Mouse (Mus musculus) lung, postnatal 0 days (tissue): ENCODE measurements around the gene Rpap3. TPM values are rescaled to one million over a fixed set of nuclear protein-coding genes. Genes with fewer than 3 reads are reported as not detected.
A peak's percentile ranks its signal among the peaks of the same experiment; 100 is the strongest.

Experiments used
- ATAC-seq: fragments of 200-750 bp; cut with Nextera tagmentation; 2 replicates; pipeline ENCODE4 v1.8.0; 2017; ENCODE audit warnings: moderate library complexity
- DNase-seq: peaks from one replicate; pipeline ENCODE4 v3.0.0-alpha.2; 2016; ENCODE audit warnings: low spot score
- H3K27ac ChIP-seq: fragments of 300-500 bp; sonication (generic); 2 replicates; pipeline ENCODE4 v1.5.1; 2014; ENCODE audit warnings: antibody characterized with exemption, mild to moderate bottlenecking, low read length, mixed read lengths
- H3K27me3 ChIP-seq: fragments of 300-500 bp; sonication (generic); replicated peaks from 2 replicates; pipeline ENCODE4 v1.6.1; 2014; ENCODE audit warnings: low read length, mixed read lengths; ENCODE audit not compliant: insufficient read depth
- H3K36me3 ChIP-seq: fragments of 300-500 bp; sonication (generic); 2 replicates; pipeline ENCODE4 v1.6.1; 2014; ENCODE audit warnings: low read length, mixed read lengths; ENCODE audit not compliant: insufficient read depth
- H3K4me1 ChIP-seq: fragments of 300-500 bp; sonication (generic); 2 replicates; pipeline ENCODE4 v1.6.1; 2014; ENCODE audit warnings: antibody characterized with exemption, low read depth, low read length, mixed read lengths; ENCODE audit not compliant: insufficient read depth
- H3K4me2 ChIP-seq: fragments of 300-500 bp; sonication (generic); replicated peaks from 2 replicates; pipeline ENCODE4 v1.6.1; 2014; ENCODE audit warnings: low read depth, mild to moderate bottlenecking, low read length, moderate library complexity, mixed read lengths
- H3K4me3 ChIP-seq: fragments of 300-500 bp; sonication (generic); 2 replicates; pipeline ENCODE4 v1.5.1; 2014; ENCODE audit warnings: low read depth, low read length
- H3K9ac ChIP-seq: fragments of 300-500 bp; sonication (generic); replicated peaks from 2 replicates; pipeline ENCODE4 v1.6.1; 2014; ENCODE audit warnings: low read depth, mild to moderate bottlenecking
- H3K9me3 ChIP-seq: fragments of 300-500 bp; sonication (generic); 2 replicates; pipeline ENCODE4 v1.6.1; 2016; ENCODE audit warnings: low read length, mixed read lengths
- CTCF ChIP-seq: IDR thresholded peaks from 2 replicates; pipeline ENCODE4 v1.5.1; 2016; ENCODE audit warnings: antibody characterized with exemption, mild to moderate bottlenecking
- EP300 ChIP-seq: IDR thresholded peaks from 2 replicates; pipeline ENCODE4 v1.6.1; 2016; ENCODE audit warnings: antibody characterized with exemption, mild to moderate bottlenecking, control low read depth
- WGBS: fragments of 180-500 bp; shearing (Covaris S2); extraction: QIAGEN DNeasy Blood & Tissue Kit; methylation state at CpG from one replicate; pipeline ENCODE4 v1.1.7; 2014; 5-methylcytosine and 5-hydroxymethylcytosine counted together
- polyA plus RNA-seq: library from polyadenylated mRNA; unstranded; fragments of >200 nt; fragmentation: Nextera tagmentation; extraction: Ambion mirVana; gene quantifications from 2 replicates; pipeline ENCODE4 v1.2.1, GENCODE M21; 2015

Rpap3 gene
- polyA plus RNA-seq, 1 experiment from 2014 or later = 14.3 TPM

- no peaks in the 10 kb centered on the region for H3K36me3 ChIP-seq
- peak overlapping the region; percentile 81; the same call in 1 of the 2 replicates for H3K27ac ChIP-seq
These were observed 15.5 kb upstream of the Rpap3 start for GRCm38 (mm10) chr15:97721008-97721701.

GRCm38 (mm10) chr15:97720026-97720675 lies 14.5 kb upstream of the Rpap3 start:
- Histone ChIP-seq H3K4me1 (peaks cover 9% of the 10 kb centered on the region), H3K36me3 (no peaks in the 10 kb centered on the region), H3K27ac (peak overlapping the region; percentile 81), H3K27me3 (no peaks in the 10 kb centered on the region), H3K9ac (no peak overlapping the region), H3K4me2 (no peak overlapping the region), H3K4me3 (no peak overlapping the region), H3K9me3 (no peaks in the 10 kb centered on the region)
- DNase-seq (peak; percentile 48), ATAC-seq (peak; percentile 67)
- peak; percentile 60 for TF ChIP-seq EP300
- no peak for TF ChIP-seq CTCF
- WGBS = 64% methylated on average over 12 of the region's 12 CpGs

More at GRCm38 (mm10) chr15:97721008-97721701, 15.5 kb upstream of the Rpap3 start:
- Histone ChIP-seq H3K4me2 (no peak overlapping the region), H3K9me3 (no peaks in the 10 kb centered on the region), H3K4me1 (peaks cover 9% of the 10 kb centered on the region), H3K9ac (no peak overlapping the region), H3K27me3 (no peaks in the 10 kb centered on the region), H3K4me3 (no peak overlapping the region)
- ATAC-seq = no peak
- TF ChIP-seq CTCF (no peak), EP300 (no peak)
- DNase-seq = no peak
- 64% methylated on average over 15 of the region's 15 CpGs for WGBS

- WGBS = 89% methylated on average over 12 of the region's 12 CpGs
- no peak overlapping the region for H3K9ac ChIP-seq
- H3K36me3 ChIP-seq = no peaks in the 10 kb centered on the region
- peak overlapping the region; percentile 81 for H3K27ac ChIP-seq
- H3K27me3 ChIP-seq = no peaks in the 10 kb centered on the region
- H3K4me2 ChIP-seq = no peak overlapping the region
- no peaks in the 10 kb centered on the region for H3K9me3 ChIP-seq
- peaks cover 9% of the 10 kb centered on the region for H3K4me1 ChIP-seq
- ATAC-seq (no peak), DNase-seq (no peak)
- TF ChIP-seq CTCF (no peak), EP300 (no peak)
- no peak overlapping the region for H3K4me3 ChIP-seq
These were observed 13.9 kb upstream of the Rpap3 start for GRCm38 (mm10) chr15:97719494-97719893.

GRCm38 (mm10) chr15:97718535-97719155 lies 13.0 kb upstream of the Rpap3 start:
- H3K36me3 ChIP-seq = no peaks in the 10 kb centered on the region
- no peak overlapping the region for H3K4me3 ChIP-seq
- TF ChIP-seq EP300 (no peak), CTCF (no peak)
- H3K9ac ChIP-seq = no peak overlapping the region
- no peaks in the 10 kb centered on the region for H3K9me3 ChIP-seq
- H3K4me1 ChIP-seq = peaks cover 9% of the 10 kb centered on the region
- 56% methylated on average over 8 of the region's 8 CpGs for WGBS
- ATAC-seq (no peak), DNase-seq (peak; percentile 42)
- H3K4me2 ChIP-seq = no peak overlapping the region
- H3K27me3 ChIP-seq = no peaks in the 10 kb centered on the region
- H3K27ac ChIP-seq = no peak overlapping the region

GRCm38 (mm10) chr15:97717861-97718534 lies 12.4 kb upstream of the Rpap3 start:
- H3K27ac ChIP-seq = no peak overlapping the region
- DNase-seq = peak; percentile 89
- WGBS = 21% methylated on average over 12 of the region's 12 CpGs
- no peak for TF ChIP-seq EP300
- TF ChIP-seq CTCF = peak; percentile 89
- H3K9me3 ChIP-seq = no peaks in the 10 kb centered on the region
- peaks cover 9% of the 10 kb centered on the region for H3K4me1 ChIP-seq
- peak; percentile 70 for ATAC-seq
- no peak overlapping the region; the same call in 1 of the 2 replicates for H3K4me2 ChIP-seq
- H3K36me3 ChIP-seq = no peaks in the 10 kb centered on the region
- no peak overlapping the region for H3K4me3 ChIP-seq
- no peak overlapping the region for H3K9ac ChIP-seq
- no peaks in the 10 kb centered on the region for H3K27me3 ChIP-seq

GRCm38 (mm10) chr15:97716782-97717181 lies 11.2 kb upstream of the Rpap3 start:
- TF ChIP-seq EP300 = no peak
- no peak for TF ChIP-seq CTCF
- H3K9ac ChIP-seq = no peak overlapping the region
- H3K4me1 ChIP-seq = peaks cover 9% of the 10 kb centered on the region
- no peaks in the 10 kb centered on the region for H3K27me3 ChIP-seq
- no peak overlapping the region for H3K4me2 ChIP-seq
- DNase-seq (no peak), ATAC-seq (no peak)
- no peaks in the 10 kb centered on the region for H3K36me3 ChIP-seq
- WGBS = 79% methylated on average over 11 of the region's 11 CpGs
- no peak overlapping the region for H3K27ac ChIP-seq
- no peak overlapping the region for H3K4me3 ChIP-seq
- no peaks in the 10 kb centered on the region for H3K9me3 ChIP-seq
